Mouse (Mus musculus): ENCODE data around the gene Cggbp1. TPM values are rescaled to one million over a fixed set of nuclear protein-coding genes. Genes with fewer than 3 reads are reported as not detected.

Cggbp1 gene
- polyA plus RNA-seq, 1 experiment: 17.4 TPM

DNA sequence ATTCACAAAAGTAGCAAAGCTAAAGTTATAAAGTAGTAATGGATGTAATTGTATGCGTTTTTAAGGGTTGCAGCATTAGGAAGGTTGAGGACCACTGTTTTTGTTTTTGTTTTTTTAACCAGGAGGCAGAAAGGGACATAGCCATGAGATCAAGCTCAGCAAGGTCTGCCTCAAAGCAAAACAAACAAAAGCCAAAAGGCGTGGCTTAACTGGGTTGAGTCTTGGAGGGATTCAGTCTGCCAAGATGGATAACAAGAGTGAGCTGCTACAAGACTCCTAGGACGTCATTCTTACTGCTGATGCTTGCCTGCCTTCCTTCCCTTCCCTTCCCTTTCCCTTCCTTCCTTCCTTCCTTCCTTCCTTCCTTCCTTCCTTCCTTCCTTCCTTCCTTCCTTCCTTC, 20.5 kb downstream of the Cggbp1 start:
- WGBS: 30% methylated on average over 3 of the region's 3 CpGs
- H3K4me1 ChIP-seq (ENCODE audit: control insufficient read depth, insufficient read depth, low read length): peaks cover 3% of the 10 kb centered on the region; the same call in 1 of the 2 replicates
- no peak for TF ChIP-seq CTCF (IDR thresholded peaks at IDR 0.05; ENCODE audit: insufficient read depth, low read length)
- no peak for TF ChIP-seq POLR2A (IDR thresholded peaks at IDR 0.05; ENCODE audit: borderline replicate concordance, extremely low read depth, low read depth, low read length)
- no peak overlapping the region for H3K4me3 ChIP-seq (replicated peaks; ENCODE audit: extremely low read depth, low read depth, low read length)
- no peak for DNase-seq

DNA sequence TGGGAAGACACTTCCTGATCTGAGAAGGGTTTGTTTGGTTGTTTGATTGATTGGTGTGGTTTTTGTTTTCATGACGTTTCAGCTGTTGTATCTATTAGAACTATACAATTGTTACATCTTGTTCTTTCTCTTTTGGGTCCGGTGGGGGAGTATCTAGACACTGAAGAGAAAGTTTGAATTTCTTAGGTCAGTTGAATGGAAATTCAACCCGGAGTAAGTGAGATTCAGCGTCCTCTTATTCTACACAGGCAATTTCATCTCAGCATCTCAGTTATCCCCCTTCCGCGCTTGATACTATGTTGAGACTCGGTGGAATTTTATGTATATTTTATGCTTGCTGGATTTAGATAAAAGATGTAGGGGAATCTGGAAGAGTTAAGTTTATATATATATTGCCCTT, 21.0 kb downstream of the Cggbp1 start:
- peak overlapping the region; percentile 64 for H3K4me3 ChIP-seq (replicated peaks; ENCODE audit: extremely low read depth, low read depth, low read length)
- 2% methylated on average over 7 of the region's 7 CpGs for WGBS
- no peak for DNase-seq
- TF ChIP-seq POLR2A (IDR thresholded peaks at IDR 0.05; ENCODE audit: borderline replicate concordance, extremely low read depth, low read depth, low read length): no peak
- no peak for TF ChIP-seq CTCF (IDR thresholded peaks at IDR 0.05; ENCODE audit: insufficient read depth, low read length)
- peaks cover 3% of the 10 kb centered on the region; the same call in 1 of the 2 replicates for H3K4me1 ChIP-seq (ENCODE audit: control insufficient read depth, insufficient read depth, low read length)

DNA sequence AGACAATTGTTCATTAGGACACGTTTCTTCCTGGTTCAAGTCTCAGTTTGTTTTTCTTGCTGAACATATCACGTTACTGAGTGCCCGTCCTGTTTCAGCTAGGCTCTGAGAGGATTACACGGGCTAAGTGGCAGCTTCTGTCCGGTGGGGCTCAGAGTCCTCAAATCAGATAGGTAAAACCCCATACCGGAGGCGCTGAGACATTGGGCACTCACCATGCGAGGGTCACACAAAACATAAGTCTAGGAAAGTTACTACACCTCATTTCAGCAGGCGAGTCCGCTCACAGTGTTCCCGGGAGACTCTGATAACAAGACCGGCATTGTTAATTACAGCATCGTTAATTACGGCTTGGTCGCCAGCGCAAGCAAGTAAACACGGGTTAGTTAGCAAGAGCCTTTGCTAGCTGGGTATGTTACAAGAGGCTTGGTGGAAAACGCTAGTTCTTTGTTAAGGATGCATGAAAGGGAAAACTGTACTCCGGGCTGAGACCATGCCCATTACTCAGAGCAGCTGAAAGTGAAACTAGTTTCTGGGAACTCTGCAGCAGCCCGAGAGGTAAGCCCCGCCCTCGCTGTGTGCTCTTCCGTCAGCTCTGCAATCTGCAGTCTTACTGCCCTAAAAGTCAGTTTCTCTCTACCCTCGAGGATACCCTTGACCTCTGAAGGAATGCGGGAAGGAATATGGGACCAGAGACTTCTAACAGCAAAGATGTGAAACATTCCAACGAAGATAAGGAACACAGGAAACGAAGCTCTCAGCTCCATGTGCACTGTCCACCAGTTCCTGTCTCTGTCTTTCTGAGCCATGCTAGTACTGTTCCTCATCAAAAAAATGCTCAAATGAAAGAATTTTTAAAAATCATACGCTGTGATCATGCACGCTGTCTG, 21.9 kb downstream of the Cggbp1 start:
- no peak for TF ChIP-seq CTCF (IDR thresholded peaks at IDR 0.05; ENCODE audit: insufficient read depth, low read length)
- peak; percentile 66; the same call in 1 of the 2 replicates for TF ChIP-seq POLR2A (IDR thresholded peaks at IDR 0.05; ENCODE audit: borderline replicate concordance, extremely low read depth, low read depth, low read length)
- H3K4me1 ChIP-seq (ENCODE audit: control insufficient read depth, insufficient read depth, low read length): peaks cover 3% of the 10 kb centered on the region; the same call in 1 of the 2 replicates
- peak overlapping the region; percentile 64 for H3K4me3 ChIP-seq (replicated peaks; ENCODE audit: extremely low read depth, low read depth, low read length)
- 1% methylated on average over 29 of the region's 29 CpGs for WGBS
- peak; percentile 74 for DNase-seq

DNA sequence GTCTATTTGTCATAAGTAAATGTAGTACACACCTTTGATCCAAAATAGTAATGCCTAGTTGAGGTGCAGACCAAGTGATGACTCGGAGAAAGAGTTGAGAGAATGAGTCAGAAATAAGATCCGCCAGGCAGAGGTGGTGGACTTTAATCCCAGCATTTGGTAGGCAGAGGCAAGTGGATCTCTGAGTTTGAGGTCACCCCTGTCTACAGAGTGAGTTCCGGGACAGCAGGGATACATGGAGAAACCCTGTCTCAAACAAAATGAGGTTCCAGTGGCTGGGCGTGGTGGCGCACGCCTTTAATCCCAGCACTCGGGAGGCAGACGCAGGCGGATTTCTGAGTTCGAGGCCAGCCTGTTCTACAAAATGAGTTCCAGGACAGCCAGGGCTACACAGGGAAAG, 23.6 kb downstream of the Cggbp1 start:
- no peak for DNase-seq
- WGBS: 98% methylated on average over 10 of the region's 10 CpGs
- TF ChIP-seq POLR2A (IDR thresholded peaks at IDR 0.05; ENCODE audit: borderline replicate concordance, extremely low read depth, low read depth, low read length): no peak
- no peak for TF ChIP-seq CTCF (IDR thresholded peaks at IDR 0.05; ENCODE audit: insufficient read depth, low read length)
- no peak overlapping the region for H3K4me3 ChIP-seq (replicated peaks; ENCODE audit: extremely low read depth, low read depth, low read length)
- peaks cover 3% of the 10 kb centered on the region; the same call in 1 of the 2 replicates for H3K4me1 ChIP-seq (ENCODE audit: control insufficient read depth, insufficient read depth, low read length)

DNA sequence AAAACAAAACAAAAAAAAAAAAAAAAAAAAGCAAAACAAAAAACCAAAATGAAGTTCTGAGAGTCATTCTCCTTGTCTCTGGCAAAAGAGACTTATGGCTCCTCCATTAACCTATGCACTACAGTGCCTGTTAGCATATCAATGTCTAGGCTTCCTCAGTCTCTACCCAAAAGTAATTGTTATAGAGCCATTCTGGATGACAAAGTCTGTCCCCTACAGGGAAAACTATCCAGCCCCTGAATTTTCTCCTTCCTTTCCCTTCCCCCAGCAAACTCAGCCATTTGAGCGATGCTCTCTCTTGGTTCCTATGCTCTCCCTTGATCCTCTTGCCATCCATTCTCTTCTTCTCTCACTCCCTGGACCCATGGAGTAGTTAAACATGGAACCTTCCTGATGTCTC, 24.0 kb downstream of the Cggbp1 start:
- DNase-seq: no peak
- WGBS: 92% methylated on average over 1 of the region's 1 CpGs
- TF ChIP-seq CTCF (IDR thresholded peaks at IDR 0.05; ENCODE audit: insufficient read depth, low read length) (no peak), POLR2A (IDR thresholded peaks at IDR 0.05; ENCODE audit: borderline replicate concordance, extremely low read depth, low read depth, low read length) (no peak)
- H3K4me1 ChIP-seq (ENCODE audit: control insufficient read depth, insufficient read depth, low read length): peaks cover 3% of the 10 kb centered on the region; the same call in 1 of the 2 replicates
- no peak overlapping the region for H3K4me3 ChIP-seq (replicated peaks; ENCODE audit: extremely low read depth, low read depth, low read length)

DNA sequence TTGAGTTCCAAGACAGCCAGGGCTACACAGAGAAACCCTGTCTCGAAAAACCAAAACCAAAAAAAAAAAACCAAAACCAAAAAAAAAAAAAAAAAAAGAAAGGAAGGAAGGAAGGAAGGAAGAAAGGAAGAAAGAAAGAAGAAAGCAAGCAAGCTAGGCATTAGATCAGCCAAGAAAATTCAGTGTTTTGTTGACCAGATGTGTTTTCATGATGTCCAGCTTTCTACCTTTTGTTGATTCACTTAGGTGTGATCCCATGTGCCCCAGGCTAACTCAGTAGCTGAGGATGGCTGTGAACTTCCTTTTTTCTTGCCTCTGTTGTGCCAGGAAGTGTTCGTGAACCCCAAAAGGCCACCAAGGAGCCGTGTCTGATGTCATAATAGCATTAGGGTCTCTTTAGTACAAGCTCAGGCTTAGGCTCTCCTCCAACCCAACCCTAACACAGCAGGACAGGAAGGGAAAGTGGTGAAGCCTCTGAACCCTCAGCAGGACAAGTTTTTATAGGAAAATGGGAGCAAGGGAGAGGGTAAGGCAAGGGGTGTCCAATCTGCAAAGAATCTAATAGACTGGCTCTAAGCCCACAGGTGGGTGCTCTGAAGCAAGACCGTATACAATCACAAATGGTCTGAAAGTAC, 25.0 kb downstream of the Cggbp1 start:
- Histone ChIP-seq H3K4me1 (ENCODE audit: control insufficient read depth, insufficient read depth, low read length) (peaks cover 3% of the 10 kb centered on the region; the same call in 1 of the 2 replicates), H3K4me3 (replicated peaks; ENCODE audit: extremely low read depth, low read depth, low read length) (no peak overlapping the region)
- TF ChIP-seq POLR2A (IDR thresholded peaks at IDR 0.05; ENCODE audit: borderline replicate concordance, extremely low read depth, low read depth, low read length) (no peak), CTCF (IDR thresholded peaks at IDR 0.05; ENCODE audit: insufficient read depth, low read length) (no peak)
- 50% methylated on average over 4 of the region's 4 CpGs for WGBS
- no peak for DNase-seq

DNA sequence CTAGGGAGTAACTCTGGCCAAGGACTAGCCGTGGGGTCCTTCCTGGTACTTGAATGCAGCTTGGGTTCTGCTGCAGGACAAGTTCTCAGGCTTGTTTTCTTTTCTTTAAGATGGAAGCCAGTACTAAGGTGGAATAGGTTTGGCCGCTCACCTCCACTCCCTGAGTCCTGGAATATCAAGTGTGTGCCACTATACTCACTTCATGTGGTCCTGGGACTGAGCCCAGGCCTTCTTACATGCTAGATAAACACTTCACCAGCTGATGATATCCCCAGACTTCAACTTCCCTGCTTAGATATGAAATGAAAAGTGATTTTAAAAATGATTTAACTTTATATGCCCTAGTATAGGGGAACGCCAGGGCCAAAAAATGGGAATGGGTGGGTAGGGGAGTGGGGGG, 25.5 kb downstream of the Cggbp1 start:
- DNase-seq: no peak
- H3K4me3 ChIP-seq (replicated peaks; ENCODE audit: extremely low read depth, low read depth, low read length): no peak overlapping the region
- H3K4me1 ChIP-seq (ENCODE audit: control insufficient read depth, insufficient read depth, low read length): peaks cover under 1% of the 10 kb centered on the region; the same call in 1 of the 2 replicates
- WGBS: 64% methylated on average over 3 of the region's 3 CpGs
- no peak for TF ChIP-seq CTCF (IDR thresholded peaks at IDR 0.05; ENCODE audit: insufficient read depth, low read length)
- no peak for TF ChIP-seq POLR2A (IDR thresholded peaks at IDR 0.05; ENCODE audit: borderline replicate concordance, extremely low read depth, low read depth, low read length)

DNA sequence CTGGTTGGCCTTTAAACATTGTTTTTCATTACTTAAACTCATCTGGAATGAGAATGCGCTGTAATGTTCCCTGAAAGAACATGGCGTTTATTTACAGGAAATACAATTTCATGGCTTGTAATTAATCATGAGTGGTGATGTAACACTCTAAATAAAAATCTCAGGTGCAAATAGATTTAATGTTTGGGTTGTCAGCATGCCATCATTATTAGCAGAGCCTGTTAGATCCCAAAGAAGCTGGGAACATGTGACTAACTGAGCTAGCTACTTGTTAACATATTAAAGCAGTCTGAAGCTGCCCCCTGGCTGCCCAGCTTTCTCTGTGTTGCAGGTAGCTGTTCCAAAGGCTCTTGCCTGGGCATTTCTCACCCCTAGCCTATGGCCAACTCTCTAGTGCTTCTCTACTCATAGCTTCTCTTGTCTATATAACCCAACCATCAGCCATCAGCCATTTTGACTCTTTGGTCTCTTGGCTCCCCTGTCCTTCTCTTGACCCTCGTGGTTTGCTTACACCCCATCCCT, 26.9 kb downstream of the Cggbp1 start:
- TF ChIP-seq POLR2A (IDR thresholded peaks at IDR 0.05; ENCODE audit: borderline replicate concordance, extremely low read depth, low read depth, low read length) (no peak), CTCF (IDR thresholded peaks at IDR 0.05; ENCODE audit: insufficient read depth, low read length) (no peak)
- DNase-seq: no peak
- Histone ChIP-seq H3K4me1 (ENCODE audit: control insufficient read depth, insufficient read depth, low read length) (no peaks in the 10 kb centered on the region), H3K4me3 (replicated peaks; ENCODE audit: extremely low read depth, low read depth, low read length) (no peak overlapping the region)
- 70% methylated on average over 3 of the region's 3 CpGs for WGBS

DNA sequence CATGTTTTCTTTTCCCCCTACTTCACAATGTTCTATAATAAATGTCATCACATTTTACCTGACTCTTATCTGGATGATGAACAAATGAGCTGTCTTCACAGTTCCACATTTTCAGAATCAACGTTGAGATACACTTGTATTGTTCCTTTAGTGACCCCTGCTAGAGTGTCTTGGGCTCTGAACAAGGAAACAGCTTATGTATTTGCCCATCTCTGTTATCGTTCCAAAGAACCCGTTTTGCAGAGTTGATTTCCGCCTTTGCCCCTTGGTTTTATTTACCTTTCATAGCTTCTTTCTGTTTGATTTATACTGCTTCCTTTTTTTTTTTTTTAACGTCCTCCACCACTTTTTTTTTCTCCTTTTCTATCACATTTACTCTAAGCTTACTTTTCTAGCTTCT, 27.9 kb downstream of the Cggbp1 start:
- TF ChIP-seq CTCF (IDR thresholded peaks at IDR 0.05; ENCODE audit: insufficient read depth, low read length) (no peak), POLR2A (IDR thresholded peaks at IDR 0.05; ENCODE audit: borderline replicate concordance, extremely low read depth, low read depth, low read length) (no peak)

More for the DNA sequence above, 27.9 kb downstream of the Cggbp1 start:
- DNase-seq: no peak
- Histone ChIP-seq H3K4me3 (replicated peaks; ENCODE audit: extremely low read depth, low read depth, low read length) (no peak overlapping the region), H3K4me1 (ENCODE audit: control insufficient read depth, insufficient read depth, low read length) (no peaks in the 10 kb centered on the region; the same call in 1 of the 2 replicates)
- 36% methylated on average over 5 of the region's 5 CpGs for WGBS

Measured in lung, adult 2 months (tissue).